Mouse (Mus musculus) limb, embryonic 13.5 days (tissue): Measurements from ENCODE around the gene Mettl22. TPM values are rescaled to one million over a fixed set of nuclear protein-coding genes. Genes with fewer than 3 reads are reported as not detected.

ENCODE experiments used
- ATAC-seq: fragments of 200-750 bp; cut with Nextera tagmentation; 2 replicates; pipeline ENCODE4 v1.8.0; 2017; ENCODE audit warnings: low read depth, moderate number of reproducible peaks, moderate TSS enrichment; ENCODE audit not compliant: low FRiP score
- H3K27ac ChIP-seq: fragments of 300-500 bp; sonication (generic); 2 replicates; pipeline ENCODE4 v1.5.1; 2015; ENCODE audit warnings: inconsistent platforms, mild to moderate bottlenecking, moderate library complexity
- H3K27me3 ChIP-seq: fragments of 300-500 bp; sonication (generic); 2 replicates; pipeline ENCODE4 v1.6.1; 2015; ENCODE audit warnings: mild to moderate bottlenecking, inconsistent platforms
- H3K36me3 ChIP-seq: fragments of 300-500 bp; sonication (generic); 2 replicates; pipeline ENCODE4 v1.6.1; 2015; ENCODE audit warnings: inconsistent platforms, mild to moderate bottlenecking, moderate library complexity
- H3K4me1 ChIP-seq: fragments of 300-500 bp; sonication (generic); 2 replicates; pipeline ENCODE4 v1.6.1; 2015; ENCODE audit warnings: inconsistent platforms
- H3K4me2 ChIP-seq: fragments of 300-500 bp; sonication (generic); replicated peaks from 2 replicates; pipeline ENCODE4 v1.6.1; 2015; ENCODE audit warnings: inconsistent platforms, mild to moderate bottlenecking, moderate library complexity
- H3K4me3 ChIP-seq: fragments of 300-500 bp; sonication (generic); 2 replicates; pipeline ENCODE4 v1.5.1; 2015; ENCODE audit warnings: moderate library complexity, mild to moderate bottlenecking, inconsistent platforms
- H3K9ac ChIP-seq: fragments of 300-500 bp; sonication (generic); 2 replicates; pipeline ENCODE4 v1.6.1; 2015; ENCODE audit warnings: mild to moderate bottlenecking, inconsistent platforms
- H3K9me3 ChIP-seq: fragments of 300-500 bp; sonication (generic); 2 replicates; pipeline ENCODE4 v1.6.1; 2016; ENCODE audit warnings: inconsistent platforms
- WGBS: fragments of 180-500 bp; shearing (Covaris S2); methylation state at CpG from one replicate; pipeline ENCODE4 v1.1.7; 2015; 5-methylcytosine and 5-hydroxymethylcytosine counted together
- polyA plus RNA-seq: library from polyadenylated mRNA; unstranded; fragments of >200 nt; fragmentation: Nextera tagmentation; extraction: Ambion mirVana; gene quantifications from 2 replicates; pipeline ENCODE4 v1.2.1, GENCODE M21; 2015

Gene Mettl22
- polyA plus RNA-seq, 1 experiment from 2014 or later, result 22.8 TPM

DNA sequence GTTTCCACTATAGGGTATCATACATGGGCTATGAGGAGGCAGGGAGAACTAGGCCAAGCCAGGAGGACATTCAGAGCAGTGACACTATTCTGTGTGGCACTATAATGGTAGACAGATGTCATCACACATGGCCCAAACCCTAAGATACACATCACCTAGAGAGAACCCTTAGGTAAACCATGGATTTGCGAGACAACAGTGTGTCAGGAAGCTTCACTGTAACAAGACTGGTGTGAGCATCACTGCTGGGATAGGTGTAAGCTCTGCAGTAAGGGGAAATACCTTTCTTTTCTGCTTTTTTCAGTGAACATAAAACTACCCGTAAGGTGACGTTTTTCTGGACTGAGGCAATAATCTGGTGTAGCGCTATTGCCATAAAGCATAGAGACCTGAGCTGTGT is 12.2 kb upstream of the Mettl22 start:
- no peaks in the 10 kb centered on the region for H3K27me3 ChIP-seq
- H3K4me2 ChIP-seq, result no peak overlapping the region
- no peak overlapping the region for H3K9ac ChIP-seq
- H3K9me3 ChIP-seq, result no peaks in the 10 kb centered on the region
- 90% methylated on average over 4 of the region's 4 CpGs for WGBS
- H3K27ac ChIP-seq, result no peak overlapping the region
- no peaks in the 10 kb centered on the region for H3K4me1 ChIP-seq
- ATAC-seq, result no peak
- H3K36me3 ChIP-seq, result no peaks in the 10 kb centered on the region
- H3K4me3 ChIP-seq, result no peak overlapping the region

DNA sequence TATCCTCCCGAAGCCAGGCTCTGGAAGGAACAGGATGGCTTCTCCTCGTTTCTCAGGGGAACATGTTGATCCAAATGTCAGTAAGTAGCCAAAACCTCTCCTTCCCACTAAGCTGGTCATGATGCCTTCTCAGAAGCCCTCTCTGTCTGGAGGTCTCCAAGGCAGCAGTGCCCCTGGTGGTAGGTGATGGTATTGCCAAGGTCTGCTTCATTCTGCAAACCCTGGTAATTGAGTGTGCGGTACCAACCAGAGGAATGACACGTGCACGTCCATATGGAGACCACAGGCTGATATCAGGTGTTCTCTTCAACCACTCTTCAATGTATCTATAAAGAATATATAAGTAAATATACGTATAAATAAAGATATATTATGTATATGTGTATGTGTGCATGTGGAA is 11.5 kb upstream of the Mettl22 start:
- Histone ChIP-seq H3K27ac (no peak overlapping the region), H3K4me3 (no peak overlapping the region), H3K4me1 (no peaks in the 10 kb centered on the region), H3K9me3 (no peaks in the 10 kb centered on the region), H3K27me3 (no peaks in the 10 kb centered on the region), H3K4me2 (no peak overlapping the region), H3K36me3 (no peaks in the 10 kb centered on the region), H3K9ac (no peak overlapping the region)
- no peak for ATAC-seq
- WGBS, result 30% methylated on average over 6 of the region's 6 CpGs

DNA sequence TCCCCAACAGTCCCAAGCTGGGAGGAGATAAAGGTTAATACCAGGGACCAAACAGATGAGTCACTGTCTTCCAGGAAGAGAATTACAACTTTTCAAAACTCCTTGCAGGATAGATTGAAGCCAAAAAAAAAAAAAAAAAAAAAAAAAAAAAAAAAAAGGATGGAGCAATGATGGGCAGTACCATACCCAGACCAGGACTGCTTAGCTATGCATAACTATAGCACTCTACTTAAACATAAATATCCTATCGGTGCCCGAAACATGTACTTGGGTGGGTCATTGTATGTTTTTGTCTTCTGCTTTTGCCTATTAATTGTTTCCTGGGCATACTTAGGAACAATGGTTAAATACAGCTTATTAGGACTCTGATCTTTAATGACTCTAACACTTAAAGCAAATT is 456 bp upstream of the Mettl22 start:
- peak; percentile 58; the same call in 1 of the 2 replicates for ATAC-seq
- WGBS, result 85% methylated on average over 2 of the region's 2 CpGs
- H3K4me2 ChIP-seq, result peak overlapping the region; percentile 70

DNA sequence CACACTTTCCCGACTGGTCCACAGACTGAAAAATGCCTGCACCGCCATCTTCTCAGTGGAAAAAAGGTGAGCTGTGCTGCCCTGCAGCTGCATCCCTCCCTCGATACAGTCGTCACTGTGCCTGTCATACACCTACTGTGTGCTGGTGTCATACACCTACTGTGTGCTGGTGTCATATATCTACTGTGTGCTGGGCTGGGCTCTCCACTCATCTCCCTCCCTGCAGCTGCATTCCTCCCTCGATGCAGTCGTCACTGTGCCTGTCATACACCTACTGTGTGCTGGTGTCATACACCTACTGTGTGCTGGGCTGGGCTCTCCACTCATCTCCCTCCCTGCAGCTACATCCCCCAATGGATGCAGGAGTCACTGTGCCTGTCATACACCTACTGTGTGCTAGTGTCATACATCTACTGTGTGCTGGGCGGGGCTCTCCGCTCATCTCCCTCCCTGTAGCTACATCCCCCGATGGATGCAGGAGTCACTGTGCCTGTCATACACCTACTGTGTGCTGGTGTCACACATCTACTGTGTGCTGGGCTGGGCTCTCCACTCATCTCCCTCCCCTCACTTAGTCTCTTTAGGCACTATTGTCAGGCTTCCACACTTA is 16.9 kb downstream of the Mettl22 start:
- no peaks in the 10 kb centered on the region for H3K27me3 ChIP-seq
- H3K4me1 ChIP-seq, result 0 out of 2 replicates have a peak, but pooled peaks cover 4% of the 10 kb centered on the region
- no peak overlapping the region for H3K27ac ChIP-seq
- ATAC-seq, result no peak
- no peak overlapping the region for H3K4me3 ChIP-seq
- no peak overlapping the region for H3K9ac ChIP-seq
- 92% methylated on average over 9 of the region's 9 CpGs for WGBS
- H3K4me2 ChIP-seq, result no peak overlapping the region
- H3K9me3 ChIP-seq, result no peaks in the 10 kb centered on the region
- peaks cover 67% of the 10 kb centered on the region for H3K36me3 ChIP-seq

More for the DNA sequence above, 456 bp upstream of the Mettl22 start:
- Histone ChIP-seq H3K36me3 (no peaks in the 10 kb centered on the region), H3K9me3 (no peaks in the 10 kb centered on the region), H3K4me3 (peak overlapping the region; percentile 70), H3K27ac (no peak overlapping the region), H3K27me3 (peaks cover 5% of the 10 kb centered on the region; the same call in 1 of the 2 replicates), H3K4me1 (peaks cover 6% of the 10 kb centered on the region), H3K9ac (peak overlapping the region; percentile 77; the same call in 1 of the 2 replicates)

DNA sequence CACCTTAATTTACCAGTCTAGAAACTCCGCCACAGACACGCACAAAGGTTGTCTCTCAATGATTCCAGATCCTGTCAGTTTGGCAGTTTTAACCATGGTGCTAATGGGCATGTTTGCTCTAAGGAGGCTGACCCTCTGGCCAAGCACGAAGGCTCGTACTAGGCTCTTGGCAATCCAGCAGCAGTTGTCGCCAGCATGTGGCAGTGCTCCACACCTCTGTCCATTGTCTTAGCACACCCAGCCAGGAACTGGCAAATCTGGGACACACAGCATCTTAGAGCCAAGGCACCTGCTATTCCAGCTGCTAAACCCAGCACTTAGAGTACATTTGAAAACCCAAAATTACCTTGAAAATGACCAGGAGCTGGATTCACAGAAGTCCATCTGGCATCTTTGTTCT is 18.8 kb downstream of the Mettl22 start:
- Histone ChIP-seq H3K4me3 (no peak overlapping the region), H3K9me3 (no peaks in the 10 kb centered on the region), H3K9ac (no peak overlapping the region), H3K4me1 (0 out of 2 replicates have a peak, but pooled peaks cover 4% of the 10 kb centered on the region), H3K36me3 (peaks cover 58% of the 10 kb centered on the region), H3K4me2 (no peak overlapping the region), H3K27me3 (no peaks in the 10 kb centered on the region), H3K27ac (no peak overlapping the region)
- 71% methylated on average over 5 of the region's 5 CpGs for WGBS
- no peak for ATAC-seq

DNA sequence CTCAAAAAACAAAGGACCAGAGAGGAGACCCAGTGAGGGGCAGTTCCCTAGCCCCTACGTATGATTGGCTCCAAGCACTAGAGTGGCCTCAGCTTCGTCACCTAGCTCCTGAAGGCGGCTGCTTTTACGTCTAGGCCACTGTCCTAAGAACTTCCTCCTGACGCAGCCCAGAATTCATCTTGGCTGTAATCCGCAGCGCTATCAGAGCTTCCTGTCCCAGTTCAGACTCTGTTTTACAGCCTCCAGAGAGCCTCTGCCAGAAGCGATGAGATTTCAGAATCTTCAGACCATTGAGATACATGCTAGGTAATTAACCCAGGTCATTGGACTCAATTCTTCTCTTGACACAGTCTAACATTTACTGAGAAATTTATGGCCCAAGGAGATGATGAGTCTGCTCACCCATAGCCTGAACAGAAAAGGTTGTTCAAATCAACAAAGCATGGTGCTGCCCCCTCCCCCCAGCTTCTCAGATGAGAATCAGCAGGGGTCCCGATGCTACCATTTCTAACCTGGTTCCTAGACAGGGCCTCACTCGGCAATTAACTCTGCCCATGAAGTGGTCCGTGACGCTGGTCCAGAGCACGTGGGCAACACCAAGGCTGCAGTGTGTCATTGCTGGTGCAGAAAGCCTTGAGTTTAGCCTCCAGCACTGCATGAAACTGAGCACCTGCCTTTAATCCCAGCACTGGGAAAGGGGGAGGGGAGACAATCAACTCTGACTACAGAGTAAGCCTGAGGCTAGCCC is 21.3 kb downstream of the Mettl22 start:
- Histone ChIP-seq H3K4me2 (no peak overlapping the region), H3K4me3 (no peak overlapping the region), H3K36me3 (peaks cover 34% of the 10 kb centered on the region), H3K27me3 (no peaks in the 10 kb centered on the region), H3K27ac (no peak overlapping the region), H3K4me1 (0 out of 2 replicates have a peak, but pooled peaks cover 4% of the 10 kb centered on the region), H3K9ac (no peak overlapping the region; the same call in 1 of the 2 replicates), H3K9me3 (no peaks in the 10 kb centered on the region)
- ATAC-seq, result no peak
- WGBS, result 28% methylated on average over 13 of the region's 13 CpGs

DNA sequence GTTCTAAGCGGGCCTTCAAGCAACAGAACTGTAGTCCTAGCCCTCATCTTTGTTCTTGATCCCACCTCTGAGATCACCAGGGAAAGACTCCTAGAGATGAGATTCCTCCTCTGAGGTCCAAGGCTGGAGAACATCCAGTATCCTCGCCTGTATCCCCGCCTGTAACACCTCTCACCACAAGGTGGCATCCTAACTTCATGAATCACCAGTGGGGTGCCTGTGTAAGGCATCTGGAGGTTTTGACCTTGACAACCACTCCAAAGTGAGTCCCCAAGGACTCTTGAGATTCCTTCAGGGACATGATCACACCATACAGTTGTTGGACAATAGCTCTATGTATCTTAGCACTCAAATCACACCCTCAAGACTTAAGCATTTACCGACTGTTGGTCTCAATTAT is 23.7 kb downstream of the Mettl22 start:
- H3K4me3 ChIP-seq, result no peak overlapping the region
- peaks cover 16% of the 10 kb centered on the region for H3K36me3 ChIP-seq
- no peaks in the 10 kb centered on the region for H3K27me3 ChIP-seq
- H3K9me3 ChIP-seq, result no peaks in the 10 kb centered on the region
- 0 out of 2 replicates have a peak, but pooled peaks cover 4% of the 10 kb centered on the region for H3K4me1 ChIP-seq
- H3K9ac ChIP-seq, result no peak overlapping the region
- 21% methylated on average over 4 of the region's 4 CpGs for WGBS
- H3K4me2 ChIP-seq, result no peak overlapping the region
- peak; percentile 59 for ATAC-seq
- no peak overlapping the region for H3K27ac ChIP-seq

DNA sequence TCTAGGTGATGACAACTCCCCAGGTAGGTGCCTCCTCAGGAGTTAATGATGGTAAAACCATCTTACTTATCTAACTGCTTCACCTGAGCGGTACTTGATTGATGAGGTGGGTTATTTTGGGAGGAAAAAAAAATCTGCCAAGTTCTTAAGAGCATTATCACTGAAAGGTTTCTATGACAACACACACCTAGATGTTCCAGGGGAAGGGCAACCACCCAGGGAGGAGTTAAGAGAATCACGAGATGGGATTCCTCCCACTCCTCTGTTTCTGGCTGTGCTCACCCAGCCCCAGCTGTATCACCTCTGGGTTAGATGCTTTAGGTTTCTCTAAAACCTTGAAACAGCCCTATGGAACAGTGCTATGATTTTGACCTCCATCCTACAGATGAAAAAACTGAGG is 26.4 kb downstream of the Mettl22 start:
- no peak overlapping the region for H3K4me3 ChIP-seq
- H3K27me3 ChIP-seq, result no peaks in the 10 kb centered on the region
- WGBS, result 73% methylated on average over 2 of the region's 2 CpGs
- H3K9me3 ChIP-seq, result no peaks in the 10 kb centered on the region
- no peak overlapping the region for H3K27ac ChIP-seq
- no peaks in the 10 kb centered on the region for H3K36me3 ChIP-seq
- H3K4me1 ChIP-seq, result no peaks in the 10 kb centered on the region
- no peak for ATAC-seq
- no peak overlapping the region for H3K9ac ChIP-seq
- no peak overlapping the region for H3K4me2 ChIP-seq

DNA sequence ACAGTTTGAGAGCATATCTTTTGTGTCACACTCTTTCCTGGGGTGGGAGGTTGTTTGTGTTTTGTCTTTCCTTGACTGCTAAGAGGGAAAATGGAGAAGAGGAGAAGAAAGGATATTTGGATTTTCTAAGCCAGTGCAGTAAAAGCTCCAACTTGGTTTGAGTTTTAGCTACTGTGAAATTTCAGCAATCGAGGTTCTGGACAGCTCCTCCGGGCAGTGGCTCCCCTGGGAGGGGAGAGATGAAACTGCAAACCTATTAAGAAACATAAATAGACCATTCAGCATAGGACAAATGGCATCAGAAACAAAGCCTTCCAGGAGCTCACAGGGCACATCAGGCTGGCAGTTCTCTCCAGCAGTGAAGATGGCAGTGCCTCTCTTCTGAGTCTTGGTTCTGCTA is 33.7 kb downstream of the Mettl22 start:
- Histone ChIP-seq H3K4me2 (no peak overlapping the region), H3K9me3 (no peaks in the 10 kb centered on the region), H3K27ac (no peak overlapping the region), H3K4me1 (no peaks in the 10 kb centered on the region), H3K27me3 (no peaks in the 10 kb centered on the region), H3K36me3 (no peaks in the 10 kb centered on the region), H3K4me3 (no peak overlapping the region), H3K9ac (no peak overlapping the region)
- WGBS, result 39% methylated on average over 2 of the region's 2 CpGs
- ATAC-seq, result no peak

DNA sequence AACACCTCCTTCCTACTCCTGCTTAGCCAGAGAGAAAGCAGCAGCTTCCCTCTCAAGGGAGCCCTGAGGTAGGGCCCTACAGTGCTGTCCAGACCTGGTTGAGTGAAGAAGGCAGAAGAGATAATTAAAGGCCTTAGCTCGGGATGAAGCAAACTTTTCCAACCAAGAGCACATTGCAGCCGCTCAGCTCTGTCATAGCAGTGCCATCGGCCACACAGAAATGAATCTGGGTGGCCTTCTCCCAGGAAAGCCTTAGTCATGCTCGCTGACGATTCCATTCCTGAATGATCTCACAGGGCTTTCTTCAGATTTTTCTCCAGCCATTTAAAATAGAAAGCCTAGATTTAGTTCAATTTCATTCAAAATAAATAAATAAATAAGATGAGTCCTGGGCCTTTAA is 39.3 kb downstream of the Mettl22 start:
- H3K27ac ChIP-seq, result no peak overlapping the region
- no peak overlapping the region for H3K9ac ChIP-seq
- no peak overlapping the region for H3K4me3 ChIP-seq
- no peaks in the 10 kb centered on the region for H3K27me3 ChIP-seq
- H3K9me3 ChIP-seq, result no peaks in the 10 kb centered on the region
- no peak overlapping the region for H3K4me2 ChIP-seq
- H3K4me1 ChIP-seq, result peaks cover 15% of the 10 kb centered on the region
- ATAC-seq, result no peak
- WGBS, result 60% methylated on average over 5 of the region's 5 CpGs
- no peaks in the 10 kb centered on the region for H3K36me3 ChIP-seq

DNA sequence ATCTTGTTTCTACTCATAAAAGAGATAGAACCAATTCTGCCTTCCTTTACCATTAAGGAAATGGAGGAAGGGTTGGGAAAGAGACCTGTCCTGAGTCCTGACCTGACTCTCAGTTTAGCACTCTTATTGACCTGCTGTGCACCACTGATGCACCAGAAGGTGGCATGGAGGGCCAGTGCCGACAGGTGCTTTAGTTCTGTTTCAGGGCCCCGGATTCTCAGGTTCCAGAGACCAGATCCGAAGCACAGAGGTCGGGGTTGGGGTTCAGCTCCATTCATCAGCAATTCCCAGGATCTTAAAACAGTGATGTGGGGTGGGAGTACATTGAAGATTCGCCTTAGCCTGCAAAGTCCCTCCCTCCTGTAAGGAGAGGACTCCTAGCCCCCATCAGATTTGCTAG is 42.2 kb downstream of the Mettl22 start:
- H3K9ac ChIP-seq, result peak overlapping the region; percentile 51
- H3K36me3 ChIP-seq, result no peaks in the 10 kb centered on the region
- H3K9me3 ChIP-seq, result no peaks in the 10 kb centered on the region
- H3K4me3 ChIP-seq, result peak overlapping the region; percentile 64
- under 1% methylated on average over 5 of the region's 5 CpGs for WGBS
- ATAC-seq, result peak; percentile 15; the same call in 1 of the 2 replicates
- no peak overlapping the region for H3K27ac ChIP-seq
- peak overlapping the region; percentile 76 for H3K4me2 ChIP-seq
- H3K4me1 ChIP-seq, result peaks cover 19% of the 10 kb centered on the region
- no peaks in the 10 kb centered on the region for H3K27me3 ChIP-seq

DNA sequence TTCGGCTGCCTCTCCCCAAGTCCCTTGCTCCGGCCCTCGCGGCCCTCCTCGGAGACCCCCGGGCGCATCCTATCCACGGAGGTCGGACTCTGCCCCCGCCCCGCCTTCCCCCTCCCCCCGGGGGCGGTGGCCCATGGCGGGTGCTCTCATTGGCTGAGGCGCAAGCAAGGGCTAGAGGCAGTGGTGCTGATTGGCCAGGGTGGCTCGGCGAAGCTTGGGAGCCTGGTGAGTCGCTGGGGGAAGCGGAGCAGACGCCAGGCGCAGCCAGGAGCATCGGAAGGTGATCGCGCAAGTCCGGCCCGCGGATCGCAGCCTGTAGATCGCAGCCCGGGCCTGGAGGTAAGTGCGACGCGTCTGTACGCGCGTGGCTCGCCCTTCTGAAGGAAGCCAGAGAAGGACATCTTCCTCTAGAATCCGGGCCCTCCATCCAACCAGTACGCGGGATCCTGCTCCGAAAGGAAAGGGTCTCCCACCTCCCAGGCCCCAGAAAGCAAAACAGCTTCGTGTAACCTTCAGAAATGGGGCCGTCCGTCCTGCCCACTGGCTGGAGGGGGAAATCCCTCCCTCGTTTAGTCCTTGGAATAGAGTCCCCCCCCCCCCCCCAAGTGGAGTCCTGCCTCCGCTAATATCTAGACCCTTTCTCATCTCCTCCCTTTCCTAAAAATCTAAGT is 42.8 kb downstream of the Mettl22 start, which contains the start of gene Abat:
Abat (plus strand) TSS at position 194 of the 671 bp plus-strand sequence.
- peak within 1 kb of the TSS; percentile 79 for H3K9ac ChIP-seq
- no peaks in the 10 kb centered on the region for H3K36me3 ChIP-seq
- H3K27ac ChIP-seq, result peak within 1 kb of the TSS; percentile 48; the same call in 1 of the 2 replicates
- no peaks in the 10 kb centered on the region for H3K9me3 ChIP-seq
- ATAC-seq, result peak; percentile 99
- H3K4me2 ChIP-seq, result peak within 1 kb of the TSS; percentile 76
- peaks cover 19% of the 10 kb centered on the region for H3K4me1 ChIP-seq
- no peaks in the 10 kb centered on the region for H3K27me3 ChIP-seq
- WGBS, result under 1% methylated on average over 37 of the region's 46 CpGs
- H3K4me3 ChIP-seq, result peak within 1 kb of the TSS; percentile 64
